Mouse (Mus musculus): ENCODE data around the gene Cdsn.
A peak's percentile ranks its signal among the peaks of the same experiment; 100 is the strongest.

Cdsn gene

DNA sequence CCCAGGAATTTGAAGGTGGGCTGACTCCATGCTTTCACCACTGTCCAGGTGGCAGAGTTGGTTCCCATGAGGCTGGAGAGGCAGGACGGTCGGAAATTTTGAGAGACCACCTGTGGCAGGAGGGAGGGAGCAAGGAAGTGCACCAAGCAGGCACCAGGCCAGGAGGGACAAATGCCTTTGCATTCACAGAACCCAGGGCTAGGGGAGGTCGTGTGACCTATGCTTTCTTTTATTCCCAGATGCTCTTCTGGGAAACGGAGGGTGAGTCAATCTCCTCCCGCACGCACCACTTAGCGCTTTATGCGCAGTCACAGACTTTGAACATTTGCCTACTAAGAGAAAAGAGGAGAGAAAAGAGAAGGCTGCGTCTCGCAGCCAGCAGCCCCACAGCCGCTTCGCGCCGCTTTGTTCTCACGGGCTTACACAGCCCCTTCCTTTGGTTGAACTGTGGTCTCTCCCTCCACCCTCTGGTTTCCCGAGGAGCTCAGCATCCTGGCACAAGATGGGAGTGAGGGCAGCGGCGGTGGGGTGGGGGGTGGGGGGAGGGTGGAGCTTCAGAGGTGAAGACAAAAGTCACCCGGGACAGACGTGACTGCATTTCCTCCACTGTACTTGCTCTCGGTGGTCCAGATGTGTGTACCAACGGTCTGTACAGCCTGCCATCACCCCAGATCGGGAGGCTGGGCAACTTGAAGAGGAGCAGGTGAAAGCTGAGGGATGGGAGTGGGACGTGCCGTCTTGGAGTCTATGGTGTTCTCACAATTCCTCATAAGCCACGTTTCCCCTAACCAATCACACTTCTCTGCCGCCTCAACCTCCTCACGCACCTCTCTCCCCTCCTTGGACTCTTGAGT is 17.4 kb downstream of the Cdsn start:
- no peak for DNase-seq (ENCODE audit: low read depth, low spot score)

DNA sequence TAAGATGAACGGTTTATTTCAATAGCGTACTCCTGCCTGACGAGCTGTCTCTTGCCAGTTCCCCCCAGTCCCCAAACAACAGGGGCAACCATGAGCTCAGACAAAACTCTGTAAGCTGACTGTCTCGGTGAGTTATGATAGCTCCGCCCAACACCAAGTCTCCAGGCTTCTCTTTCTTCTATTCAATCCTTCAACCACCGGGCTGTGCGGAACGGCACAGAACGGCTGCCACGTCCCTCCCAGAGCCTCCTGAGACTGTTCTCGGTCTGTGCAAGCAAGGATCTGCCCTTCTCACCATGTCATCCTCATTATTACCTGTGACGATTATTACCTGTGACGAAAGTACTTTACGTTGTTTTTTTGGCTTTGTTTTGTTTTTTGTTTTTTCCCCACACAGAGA is 18.9 kb downstream of the Cdsn start:
- no peak for DNase-seq (ENCODE audit: low read depth, low spot score)

DNA sequence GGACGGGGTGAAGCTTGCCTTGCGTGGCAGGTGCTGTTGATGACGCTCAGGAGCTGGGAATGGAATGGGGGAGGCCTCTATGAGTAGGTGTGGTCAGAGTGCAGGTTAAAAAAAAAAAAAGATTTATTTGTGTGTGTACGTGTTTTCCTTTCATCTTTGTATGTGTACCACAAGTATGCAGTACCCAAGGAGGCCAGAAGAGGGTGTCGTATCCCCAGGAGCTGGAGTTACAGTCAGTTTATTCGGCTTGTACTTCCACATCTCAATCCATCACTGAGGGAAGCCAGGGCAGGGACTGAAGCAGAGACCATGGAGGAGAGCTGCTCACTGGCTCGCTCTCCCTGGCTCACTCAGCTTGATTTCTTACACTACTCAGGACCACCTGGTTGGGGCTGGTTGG is 19.5 kb downstream of the Cdsn start:
- DNase-seq (ENCODE audit: low read depth, low spot score): no peak

GRCm38 (mm10) chr17:35578211-35578610 is 26.3 kb downstream of the Cdsn start:
- peak; percentile 98 for DNase-seq (ENCODE audit: low read depth, low spot score)

DNA sequence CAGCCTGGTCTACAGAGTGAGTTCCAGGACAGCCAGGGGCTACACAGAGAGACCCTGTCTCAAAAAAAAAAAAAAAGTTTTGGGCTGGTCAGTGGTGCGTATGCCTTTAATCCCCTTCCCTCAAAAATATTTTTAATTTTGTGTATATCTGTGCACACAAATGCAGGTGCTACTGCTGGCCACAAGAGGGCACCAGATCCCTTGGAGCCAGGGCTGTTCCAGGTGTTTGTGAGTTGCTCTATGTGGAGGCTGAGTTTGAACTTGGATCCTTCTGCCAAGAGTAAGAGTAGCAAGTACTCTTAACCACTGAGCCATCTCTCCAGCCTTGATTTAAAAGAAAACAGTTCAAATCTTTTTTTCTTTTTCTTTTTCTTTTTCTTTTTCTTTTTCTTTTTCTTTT is 31.0 kb downstream of the Cdsn start:
- DNase-seq (ENCODE audit: low read depth, low spot score): peak; percentile 56

- DNase-seq (ENCODE audit: low read depth, low spot score): peak; percentile 91
These were observed 32.5 kb downstream of the Cdsn start for GRCm38 (mm10) chr17:35584330-35584937.

GRCm38 (mm10) chr17:35587291-35587690 is 35.4 kb downstream of the Cdsn start:
- DNase-seq (ENCODE audit: low read depth, low spot score): no peak

DNA sequence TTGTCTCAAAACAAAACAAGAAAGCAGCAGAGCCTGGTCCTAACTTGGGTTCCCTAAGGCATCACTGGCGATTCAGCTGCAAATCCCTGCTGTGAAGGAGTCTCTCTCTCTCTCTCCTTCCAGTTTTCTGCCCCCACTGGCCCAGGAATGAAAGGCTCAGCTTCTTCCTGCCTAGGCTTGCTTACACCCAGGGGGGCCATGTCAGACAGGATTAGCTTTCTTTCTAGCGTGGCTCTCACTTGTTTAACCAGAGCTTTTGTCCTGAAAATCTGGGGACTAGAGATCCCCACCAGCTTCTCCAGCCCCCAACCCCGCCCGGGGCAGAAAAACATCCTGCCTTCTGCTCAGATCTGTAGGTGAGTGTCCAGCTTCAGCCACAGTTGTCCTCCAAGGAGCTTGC is 36.5 kb downstream of the Cdsn start:
- no peak for DNase-seq (ENCODE audit: low read depth, low spot score)

DNA sequence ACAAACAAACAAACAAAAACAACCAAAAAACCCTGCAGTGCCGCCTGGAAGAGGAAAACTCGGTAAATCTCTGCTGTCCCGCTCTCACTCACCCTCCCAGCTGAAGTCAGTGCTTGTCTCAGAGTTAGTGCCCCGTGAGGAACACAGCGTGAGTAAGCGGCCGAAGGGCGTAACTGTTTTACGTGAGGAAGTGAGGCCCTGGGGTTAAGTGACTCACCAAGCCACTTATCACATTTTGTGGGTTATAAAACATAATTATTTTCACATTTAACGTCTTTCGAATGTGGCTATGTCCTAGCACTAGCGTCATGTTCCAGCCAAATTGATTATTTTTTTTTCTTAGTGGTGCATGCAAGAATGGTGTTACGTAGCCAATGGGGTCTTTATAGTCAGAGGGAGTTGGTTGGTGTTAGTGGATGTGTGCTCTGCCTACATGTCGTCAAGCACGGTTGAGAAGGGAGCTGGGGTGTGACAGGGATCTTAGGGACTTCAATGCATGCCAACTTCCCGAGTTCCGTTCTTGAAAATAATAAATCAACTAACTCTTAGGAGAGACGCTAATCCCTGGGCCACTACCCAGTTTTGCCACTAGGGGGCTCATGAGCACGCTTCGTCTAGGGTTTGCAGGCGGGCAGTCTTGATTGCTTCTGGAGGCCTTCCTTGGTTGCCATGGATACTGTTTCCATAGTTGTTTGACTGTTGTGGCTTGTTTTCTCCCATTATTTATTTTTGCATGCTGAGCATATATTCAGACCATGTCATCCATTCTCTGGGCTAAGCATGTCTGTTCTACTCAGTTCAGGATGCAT is 38.7 kb downstream of the Cdsn start:
- peak; percentile 98 for DNase-seq (ENCODE audit: low read depth, low spot score)

- no peak for DNase-seq (ENCODE audit: low read depth, low spot score)
These were observed 39.3 kb downstream of the Cdsn start for GRCm38 (mm10) chr17:35591219-35591578.

- DNase-seq (ENCODE audit: low read depth, low spot score): peak; percentile 17
These were observed 39.8 kb downstream of the Cdsn start for GRCm38 (mm10) chr17:35591731-35592130.

DNA sequence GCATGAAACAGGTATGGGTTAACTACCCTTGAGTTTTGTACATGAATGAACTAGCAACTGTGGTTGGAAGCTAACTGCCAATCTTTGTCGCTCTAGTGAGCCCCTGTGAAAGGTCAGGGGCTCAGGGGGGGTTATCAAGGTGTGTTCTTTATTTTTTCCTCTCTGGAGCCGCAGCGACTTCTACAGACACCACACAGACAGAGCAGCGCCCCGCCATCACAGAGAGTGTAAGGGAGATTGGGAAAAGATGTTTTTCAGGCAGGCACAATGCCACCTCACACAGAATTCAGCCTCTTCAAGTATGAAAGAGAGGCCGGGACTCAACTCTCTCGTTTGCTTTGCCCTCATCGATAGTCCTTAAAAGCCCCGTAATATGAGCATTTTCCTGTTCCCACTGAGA is 40.2 kb downstream of the Cdsn start:
- DNase-seq (ENCODE audit: low read depth, low spot score): no peak

DNA sequence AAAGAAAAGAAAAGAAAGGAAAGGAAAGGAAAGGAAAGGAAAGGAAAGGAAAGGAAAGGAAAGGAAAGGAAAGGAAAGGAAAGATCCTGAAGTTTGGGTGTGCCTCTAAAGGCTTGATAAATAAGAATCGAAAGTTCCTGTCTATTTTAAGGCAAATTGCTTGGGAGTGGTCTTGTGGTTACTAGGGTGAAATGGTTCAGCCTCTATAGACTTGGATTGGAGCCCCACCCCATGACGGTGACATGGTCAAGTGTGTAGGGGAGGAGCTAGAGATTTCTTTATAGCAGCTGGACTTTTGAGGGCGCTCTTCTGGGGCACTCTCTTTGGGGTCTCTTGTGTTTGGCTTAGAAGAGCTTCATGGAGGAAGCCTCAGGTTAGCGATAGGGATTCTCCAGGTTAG is 41.9 kb downstream of the Cdsn start:
- no peak for DNase-seq (ENCODE audit: low read depth, low spot score)

DNA sequence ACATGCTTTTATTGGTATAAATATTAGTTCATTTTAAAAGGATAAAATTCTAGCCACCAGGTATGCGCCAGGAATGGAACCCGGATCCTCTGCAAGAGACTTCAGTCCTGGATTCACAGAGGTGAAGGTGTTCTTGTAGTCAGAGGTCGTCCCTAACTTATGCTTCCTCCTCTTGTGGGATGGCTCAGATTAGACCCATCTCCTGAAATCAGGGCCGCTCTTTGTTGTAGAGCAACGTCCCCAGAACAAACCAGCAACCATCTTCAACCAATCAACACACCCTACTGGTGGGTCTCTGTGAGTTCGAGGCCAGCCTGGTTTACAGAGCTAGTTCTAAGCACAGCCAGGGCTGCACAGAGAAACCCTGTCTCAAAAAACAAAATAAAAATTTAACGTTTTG is 42.5 kb downstream of the Cdsn start:
- no peak for DNase-seq (ENCODE audit: low read depth, low spot score)

DNA sequence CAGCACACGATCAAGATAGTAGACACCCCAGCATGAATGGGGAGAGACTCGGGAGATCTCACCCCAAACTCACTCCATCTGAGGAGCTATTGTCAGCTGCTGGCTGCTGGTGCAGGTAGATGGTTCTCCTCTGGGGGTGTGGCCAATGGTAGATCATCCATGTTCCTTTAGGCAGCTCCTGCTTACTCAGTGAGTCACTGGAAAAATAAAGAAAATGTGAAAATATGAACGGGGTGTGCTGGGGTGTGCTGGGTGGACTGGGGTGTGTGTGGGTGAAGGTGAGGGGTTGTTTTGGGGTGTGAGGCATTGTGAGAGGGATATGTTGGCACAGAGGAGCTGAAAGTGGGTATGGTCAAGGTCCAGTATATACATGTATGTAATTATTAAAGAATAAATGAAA is 45.5 kb downstream of the Cdsn start:
- no peak for DNase-seq (ENCODE audit: low read depth, low spot score)

DNA sequence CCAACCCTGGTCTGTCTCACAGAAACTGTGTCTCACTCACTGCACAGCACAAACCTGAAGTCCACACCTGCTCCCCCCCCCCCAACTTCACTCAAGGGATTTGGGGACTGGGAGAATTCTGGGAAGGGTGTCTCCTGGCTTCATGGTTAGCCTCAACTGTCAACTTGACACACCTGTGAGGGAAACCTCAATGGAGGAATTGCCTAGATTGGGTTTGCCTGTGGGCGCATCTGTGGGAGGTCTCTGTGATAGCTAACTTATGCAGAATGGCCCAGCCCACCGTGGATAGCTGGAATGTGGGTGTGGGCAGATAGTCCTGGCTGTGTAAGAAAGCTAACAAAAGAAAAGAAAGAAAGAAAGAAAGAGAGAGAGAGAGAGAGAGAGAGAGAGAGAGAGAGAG is 49.3 kb downstream of the Cdsn start, which contains the start of gene Sfta2:
Gene Sfta2, plus strand, starts transcription at position 301 of the 400 bp plus-strand sequence.
- no peak for DNase-seq (ENCODE audit: low read depth, low spot score)

- peak; percentile 24 for DNase-seq (ENCODE audit: low read depth, low spot score)
These were observed 49.9 kb downstream of the Cdsn start for GRCm38 (mm10) chr17:35601736-35602354.

All from 3T3-L1 (cell line).